8 mouse cellular contexts compared by ENCODE assay signal in the genomic region with DNA sequence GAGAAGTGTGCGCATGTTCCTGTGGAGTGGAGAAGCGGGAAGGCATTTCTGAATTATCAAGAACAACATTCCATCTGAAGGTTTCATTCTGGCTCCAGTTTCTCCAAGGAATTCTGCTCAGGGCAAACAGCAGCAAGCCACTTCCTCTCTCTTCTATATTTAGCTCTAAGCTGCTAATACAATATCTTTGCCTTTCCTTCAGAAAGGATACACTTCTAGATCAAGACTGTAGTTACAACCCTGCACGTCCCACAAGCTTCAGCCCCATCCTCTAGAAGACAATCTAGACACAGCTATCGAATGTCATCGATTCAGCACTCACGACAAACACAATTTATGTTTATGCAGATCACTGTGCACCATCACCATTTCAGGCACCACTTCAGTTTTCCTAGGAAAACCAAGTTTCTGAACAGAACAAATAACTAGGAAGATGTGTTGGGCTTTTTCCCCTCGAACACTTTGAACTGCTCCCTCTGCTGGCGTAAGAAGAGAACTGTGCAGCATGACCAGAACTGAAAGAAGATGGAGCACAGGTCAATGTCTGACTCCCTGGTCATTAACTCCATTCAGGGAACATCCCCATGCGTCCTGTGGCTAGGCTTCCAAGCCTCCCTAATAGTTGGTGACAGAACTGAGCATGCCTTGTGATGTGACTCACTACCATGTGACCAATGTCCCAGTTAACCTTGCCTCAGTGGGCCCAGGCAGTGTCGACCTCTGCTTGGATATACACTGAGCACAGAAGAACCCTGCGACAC. TPM values are rescaled to one million over a fixed set of nuclear protein-coding genes. Genes with fewer than 3 reads are reported as not detected.
DNase-seq lines count a peak whose midpoint lies in the region; ATAC-seq and TF ChIP-seq lines count a peak whose summit lies in the region.

No protein-coding gene starts in this region.

- H3K9me3 ChIP-seq in forebrain, embryonic 13.5 days (replicated peaks), result no peaks in the 10 kb centered on the region
- no peaks in the 10 kb centered on the region for H3K9me3 ChIP-seq in hindbrain, embryonic 13.5 days
- no peaks in the 10 kb centered on the region for H3K9me3 ChIP-seq in midbrain, embryonic 10.5 days (replicated peaks)

- DNase-seq in left cerebral cortex, adult 2 months (ENCODE audit: extremely low spot score in 1 of 2, low spot score in 2 of 2), result peak in 1 of 2 experiments; percentile 34
- no peak for DNase-seq in left cerebral cortex, adult 11 months (ENCODE audit: low spot score)
- DNase-seq in c-Kit-positive CD71-negative TER-119-negative erythroid progenitor cells, embryonic 14.5 days (ENCODE audit: low read depth), result peak; percentile 45
- DNase-seq in left cerebral cortex, postnatal 25 days (ENCODE audit: low spot score in 2 of 2), result peak; percentile 38 to 55
- peak; percentile 49 for DNase-seq in midbrain, embryonic 10.5 days (ENCODE audit: low spot score)
- DNase-seq in spleen, adult 18-20 months, result peak; percentile 9 to 44

- H3K9ac ChIP-seq in forebrain, embryonic 13.5 days, result no peak overlapping the region
- no peak overlapping the region for H3K9ac ChIP-seq in hindbrain, embryonic 13.5 days

- intact Hi-C loops in left cerebral cortex, adult 2 months (cut with DNase I), result no loop called here
- intact Hi-C loops in left cerebral cortex, postnatal 25 days (cut with DNase I), result no loop called here

- H3K27ac ChIP-seq in left cerebral cortex, adult 2 months, result no peak overlapping the region
- no peak overlapping the region for H3K27ac ChIP-seq in forebrain, embryonic 13.5 days
- H3K27ac ChIP-seq in hindbrain, embryonic 13.5 days, result peak overlapping the region; percentile 30; the same call in 1 of the 2 replicates
- no peak overlapping the region for H3K27ac ChIP-seq in midbrain, embryonic 10.5 days (replicated peaks)

- ATAC-seq in forebrain, embryonic 13.5 days, result peak; percentile 30; the same call in 1 of the 2 replicates
- ATAC-seq in hindbrain, embryonic 13.5 days (ENCODE audit: low FRiP score), result 0 out of 2 replicates have a peak, but pooled peaks have one; percentile 46

- no peaks in the 10 kb centered on the region for H3K4me1 ChIP-seq in forebrain, embryonic 13.5 days
- H3K4me1 ChIP-seq in hindbrain, embryonic 13.5 days (replicated peaks), result peaks cover 8% of the 10 kb centered on the region; the same call in 1 of the 2 replicates
- H3K4me1 ChIP-seq in midbrain, embryonic 10.5 days, result no peaks in the 10 kb centered on the region

- no peak overlapping the region for H3K4me2 ChIP-seq in forebrain, embryonic 13.5 days
- H3K4me2 ChIP-seq in hindbrain, embryonic 13.5 days, result no peak overlapping the region

- WGBS in forebrain, embryonic 13.5 days, result 63% methylated on average over 11 of the region's 11 CpGs
- 62% methylated on average over 11 of the region's 11 CpGs for WGBS in hindbrain, embryonic 13.5 days
- 61% methylated on average over 11 of the region's 11 CpGs for WGBS in midbrain, embryonic 10.5 days

- no peaks in the 10 kb centered on the region for H3K27me3 ChIP-seq in forebrain, embryonic 13.5 days
- no peaks in the 10 kb centered on the region for H3K27me3 ChIP-seq in hindbrain, embryonic 13.5 days
- no peaks in the 10 kb centered on the region for H3K27me3 ChIP-seq in midbrain, embryonic 10.5 days (ENCODE audit: low read depth, poor library complexity, severe bottlenecking)

- H3K4me3 ChIP-seq in left cerebral cortex, adult 2 months, result no peak overlapping the region
- H3K4me3 ChIP-seq in forebrain, embryonic 13.5 days, result no peak overlapping the region
- H3K4me3 ChIP-seq in hindbrain, embryonic 13.5 days, result no peak overlapping the region
- no peak overlapping the region for H3K4me3 ChIP-seq in midbrain, embryonic 10.5 days

- TF ChIP-seq CTCF in left cerebral cortex, adult 2 months (IDR thresholded peaks at IDR 0.05), result peak; percentile 82

- H3K36me3 ChIP-seq in forebrain, embryonic 13.5 days (ENCODE audit: poor library complexity, severe bottlenecking), result no peaks in the 10 kb centered on the region
- H3K36me3 ChIP-seq in hindbrain, embryonic 13.5 days, result no peaks in the 10 kb centered on the region
- no peaks in the 10 kb centered on the region for H3K36me3 ChIP-seq in midbrain, embryonic 10.5 days

RNA-seq across cellular contexts. Expression of a gene that starts 54.6 kb away (rescaled TPM):
- total RNA-seq in left cerebral cortex, adult 2 months (2021), result 10 to 100 TPM; 56.5 to 58.3 TPM
- polyA plus RNA-seq in forebrain, embryonic 13.5 days (2015; fragmentation: Nextera tagmentation; extraction: Ambion mirVana), result 70.3 and 73.2 TPM in 2 replicates
- 90.1 and 92.1 TPM in 2 replicates for polyA plus RNA-seq in hindbrain, embryonic 13.5 days (2015; fragmentation: Nextera tagmentation; extraction: Ambion mirVana)
- total RNA-seq in left cerebral cortex, postnatal 25 days (2021), result 10 to 100 TPM; 44.5 to 59.2 TPM
- 58.3 and 65.6 TPM in 2 replicates for polyA plus RNA-seq in midbrain, embryonic 10.5 days (2016; fragmentation: Nextera tagmentation; extraction: Ambion mirVana)
